Mouse (Mus musculus) fat pad, adult 2 months (tissue): ENCODE results near the gene Myo1d.
A peak's percentile ranks its signal among the peaks of the same experiment; 100 is the strongest.

Source experiments
- DNase-seq: peaks from one replicate; pipeline ENCODE4 v3.0.0-alpha.2; 2011; ENCODE audit warnings: low read depth, low spot score; ENCODE audit errors: extremely low read depth

The Myo1d gene

GRCm38 (mm10) chr11:80553046-80553445 lies 226.8 kb downstream of the Myo1d start:
- DNase-seq: no peak

- no peak for DNase-seq
Measured at GRCm38 (mm10) chr11:80551634-80552033, 228.2 kb downstream of the Myo1d start.

GRCm38 (mm10) chr11:80550264-80550663 lies 229.6 kb downstream of the Myo1d start:
- no peak for DNase-seq

GRCm38 (mm10) chr11:80549854-80550253 lies 230.0 kb downstream of the Myo1d start:
- no peak for DNase-seq

- no peak for DNase-seq
Measured at GRCm38 (mm10) chr11:80546233-80546632, 233.6 kb downstream of the Myo1d start.

- no peak for DNase-seq
Measured at GRCm38 (mm10) chr11:80539056-80539455, 240.8 kb downstream of the Myo1d start.

- no peak for DNase-seq
Measured at GRCm38 (mm10) chr11:80532966-80533365, 246.9 kb downstream of the Myo1d start.

- DNase-seq: no peak
Measured at GRCm38 (mm10) chr11:80529149-80529548, 250.7 kb downstream of the Myo1d start.

- no peak for DNase-seq
Measured at GRCm38 (mm10) chr11:80527697-80528096, 252.1 kb downstream of the Myo1d start.

- DNase-seq: no peak
Measured at GRCm38 (mm10) chr11:80524213-80524612, 255.6 kb downstream of the Myo1d start.

- DNase-seq: no peak
Measured at GRCm38 (mm10) chr11:80523410-80523809, 256.4 kb downstream of the Myo1d start.

GRCm38 (mm10) chr11:80522852-80523251 lies 257.0 kb downstream of the Myo1d start:
- DNase-seq: no peak

GRCm38 (mm10) chr11:80521148-80521547 lies 258.7 kb downstream of the Myo1d start:
- no peak for DNase-seq

GRCm38 (mm10) chr11:80518421-80519367 lies 261.1 kb downstream of the Myo1d start:
- DNase-seq: no peak

- DNase-seq: no peak
Measured at GRCm38 (mm10) chr11:80515895-80516294, 263.9 kb downstream of the Myo1d start.

- DNase-seq: peak; percentile 25
Measured at GRCm38 (mm10) chr11:80515346-80515745, 264.5 kb downstream of the Myo1d start.

GRCm38 (mm10) chr11:80513796-80514195 lies 266.0 kb downstream of the Myo1d start:
- DNase-seq: no peak

- DNase-seq: no peak
Measured at GRCm38 (mm10) chr11:80512313-80513056, 267.3 kb downstream of the Myo1d start.

- DNase-seq: no peak
Measured at GRCm38 (mm10) chr11:80510124-80510523, 269.7 kb downstream of the Myo1d start.

- no peak for DNase-seq
Measured at GRCm38 (mm10) chr11:80509176-80509506, 270.7 kb downstream of the Myo1d start.

GRCm38 (mm10) chr11:80508361-80509175 lies 271.3 kb downstream of the Myo1d start:
- no peak for DNase-seq
